Mouse (Mus musculus) myocyte (in vitro differentiated cells): Measurements from ENCODE around the gene Odr4. TPM values are rescaled to one million over a fixed set of nuclear protein-coding genes. Genes with fewer than 3 reads are reported as not detected.

Source experiments
- H3K27me3 ChIP-seq: one replicate; pipeline ENCODE4 v1.6.1; 2011; ENCODE audit not compliant: control insufficient read depth, insufficient read depth, insufficient read length
- H3K36me3 ChIP-seq: one replicate; pipeline ENCODE4 v1.6.1; 2011; ENCODE audit not compliant: control insufficient read depth, insufficient read depth
- H3K4me2 ChIP-seq: one replicate; pipeline ENCODE4 v1.6.1; 2011; ENCODE audit warnings: low read depth, control low read depth
- H3K4me3 ChIP-seq: one replicate; pipeline ENCODE4 v1.5.1; 2011; ENCODE audit warnings: mild to moderate bottlenecking, control low read depth, moderate library complexity
- H3K79me2 ChIP-seq: one replicate; pipeline ENCODE4 v1.6.1; 2011; ENCODE audit not compliant: control insufficient read depth, insufficient read depth
- H3ac ChIP-seq: one replicate; pipeline ENCODE4 v1.6.1; 2011; ENCODE audit not compliant: control insufficient read depth, insufficient read length
- CEBPB ChIP-seq: IDR thresholded peaks from 2 replicates; pipeline ENCODE4 v1.6.1; 2011; ENCODE audit warnings: mild to moderate bottlenecking, moderate library complexity; ENCODE audit not compliant: poor library complexity, insufficient read depth, severe bottlenecking
- E2F4 ChIP-seq: IDR thresholded peaks from one replicate; pipeline ENCODE4 v1.6.1; 2011; ENCODE audit warnings: mild to moderate bottlenecking, control low read depth, moderate library complexity; ENCODE audit not compliant: insufficient read depth
- MAX ChIP-seq: IDR thresholded peaks from one replicate; pipeline ENCODE4 v1.6.1; 2011; ENCODE audit warnings: low read depth, mild to moderate bottlenecking, control low read depth
- MYOD1 ChIP-seq, 3 experiments: IDR thresholded peaks; one replicate each; pipeline ENCODE4 v1.6.1; 2011; ENCODE audit warnings: control low read depth in 2 of 3, low read depth in 2 of 3, mild to moderate bottlenecking in 2 of 3, moderate library complexity in 1 of 3; ENCODE audit not compliant: insufficient read length in 2 of 3, control insufficient read depth in 1 of 3
- MYOG ChIP-seq, 3 experiments: IDR thresholded peaks; one replicate each; pipeline ENCODE4 v1.6.1; 2011; ENCODE audit warnings: control low read depth in 2 of 3, low read depth in 2 of 3, mild to moderate bottlenecking in 2 of 3; ENCODE audit not compliant: insufficient read length in 2 of 3, control insufficient read depth in 1 of 3, insufficient read depth in 1 of 3
- POLR2A ChIP-seq: IDR thresholded peaks from one replicate; pipeline ENCODE4 v1.6.1; 2011; ENCODE audit warnings: low read depth, mild to moderate bottlenecking, control low read depth, moderate library complexity; ENCODE audit not compliant: insufficient read length
- POLR2AphosphoS2 ChIP-seq: IDR thresholded peaks from one replicate; pipeline ENCODE4 v1.6.1; 2011; ENCODE audit warnings: low read depth, control low read depth; ENCODE audit not compliant: insufficient read length
- REST ChIP-seq: IDR thresholded peaks from one replicate; pipeline ENCODE4 v1.6.1; 2011; ENCODE audit warnings: mild to moderate bottlenecking, control low read depth, moderate library complexity; ENCODE audit not compliant: insufficient read depth, insufficient read length
- SRF ChIP-seq: IDR thresholded peaks from one replicate; pipeline ENCODE4 v1.6.1; 2011; ENCODE audit warnings: low read depth; ENCODE audit not compliant: control insufficient read depth, insufficient read length
- TCF12 ChIP-seq: IDR thresholded peaks from one replicate; pipeline ENCODE4 v1.6.1; 2011; ENCODE audit warnings: mild to moderate bottlenecking, control low read depth; ENCODE audit not compliant: poor library complexity, insufficient read depth, severe bottlenecking
- TCF3 ChIP-seq: IDR thresholded peaks from one replicate; pipeline ENCODE4 v1.6.1; 2011; ENCODE audit warnings: low read depth, control low read depth; ENCODE audit not compliant: insufficient read length
- USF1 ChIP-seq: IDR thresholded peaks from one replicate; pipeline ENCODE4 v1.6.1; 2011; ENCODE audit warnings: low read depth, mild to moderate bottlenecking, control low read depth, moderate library complexity
- polyA plus RNA-seq: library from polyadenylated mRNA; unstranded; fragments of >200 nt; fragmentation: generic; extraction: Trizol; gene quantifications from one replicate; pipeline ENCODE4 v1.2.1, GENCODE M21; 2012; ENCODE audit warnings: missing spikeins

Gene Odr4
- polyA plus RNA-seq, 1 experiment = 11.9 TPM

GRCm38 (mm10) chr1:150335111-150335510 lies 57.8 kb downstream of the Odr4 start:
- Histone ChIP-seq H3K36me3 (no peaks in the 10 kb centered on the region), H3K27me3 (no peaks in the 10 kb centered on the region), H3K4me3 (no peak overlapping the region), H3K79me2 (no peaks in the 10 kb centered on the region), H3ac (no peak overlapping the region), H3K4me2 (no peak overlapping the region)
- TF ChIP-seq E2F4 (no peak), REST (no peak), USF1 (no peak), TCF12 (no peak), MYOD1 (IDR thresholded peaks at IDR 0.05; ENCODE audit: control insufficient read depth in 1 of 3, insufficient read length in 2 of 3, low read depth in 2 of 3) (no peak)

GRCm38 (mm10) chr1:150319205-150319604 lies 73.7 kb downstream of the Odr4 start, which contains the start of gene Pdc:
Pdc (plus strand) TSS chr1:150319417.
- no peak within 1 kb of the TSS for H3K4me2 ChIP-seq
- H3K79me2 ChIP-seq = no peaks in the 10 kb centered on the region
- no peaks in the 10 kb centered on the region for H3K27me3 ChIP-seq
- no peak within 1 kb of the TSS for H3ac ChIP-seq
- H3K36me3 ChIP-seq = no peaks in the 10 kb centered on the region
- no peak within 1 kb of the TSS for H3K4me3 ChIP-seq
- TF ChIP-seq MAX = no peak
- TF ChIP-seq REST = no peak
- TF ChIP-seq SRF = no peak
- TF ChIP-seq MYOG (IDR thresholded peaks at IDR 0.05; ENCODE audit: control insufficient read depth in 1 of 3, insufficient read depth in 1 of 3, insufficient read length in 2 of 3, low read depth in 2 of 3) = no peak
- TF ChIP-seq TCF3 = no peak
- TF ChIP-seq TCF12 = no peak
- no peak for TF ChIP-seq POLR2A
- no peak for TF ChIP-seq POLR2AphosphoS2
- no peak for TF ChIP-seq E2F4
- TF ChIP-seq CEBPB = no peak
- TF ChIP-seq USF1 = no peak
- TF ChIP-seq MYOD1 (IDR thresholded peaks at IDR 0.05; ENCODE audit: control insufficient read depth in 1 of 3, insufficient read length in 2 of 3, low read depth in 2 of 3) = no peak

Other genes with a start within 250 kb of the Odr4 start
- gene Pdc, start 73.7 kb downstream of the Odr4 start, polyA plus RNA-seq = not detected
- gene Tpr, start 242 bp downstream of the Odr4 start, polyA plus RNA-seq = 40.2 TPM
- gene Prg4, start 73.1 kb upstream of the Odr4 start, polyA plus RNA-seq = 5.1 TPM